Mouse (Mus musculus): Measurements from ENCODE around the gene Pcgf2. TPM values are rescaled to one million over a fixed set of nuclear protein-coding genes. Genes with fewer than 3 reads are reported as not detected.
"Not testable (repeated sequence)": the region's sequence is repeated elsewhere in the genome, so short reads cannot be mapped to it uniquely, and the experiment has no call there.

Gene Pcgf2
- total RNA-seq (2021), result 1 to 10 TPM; 5.2 to 7.4 TPM

DNA sequence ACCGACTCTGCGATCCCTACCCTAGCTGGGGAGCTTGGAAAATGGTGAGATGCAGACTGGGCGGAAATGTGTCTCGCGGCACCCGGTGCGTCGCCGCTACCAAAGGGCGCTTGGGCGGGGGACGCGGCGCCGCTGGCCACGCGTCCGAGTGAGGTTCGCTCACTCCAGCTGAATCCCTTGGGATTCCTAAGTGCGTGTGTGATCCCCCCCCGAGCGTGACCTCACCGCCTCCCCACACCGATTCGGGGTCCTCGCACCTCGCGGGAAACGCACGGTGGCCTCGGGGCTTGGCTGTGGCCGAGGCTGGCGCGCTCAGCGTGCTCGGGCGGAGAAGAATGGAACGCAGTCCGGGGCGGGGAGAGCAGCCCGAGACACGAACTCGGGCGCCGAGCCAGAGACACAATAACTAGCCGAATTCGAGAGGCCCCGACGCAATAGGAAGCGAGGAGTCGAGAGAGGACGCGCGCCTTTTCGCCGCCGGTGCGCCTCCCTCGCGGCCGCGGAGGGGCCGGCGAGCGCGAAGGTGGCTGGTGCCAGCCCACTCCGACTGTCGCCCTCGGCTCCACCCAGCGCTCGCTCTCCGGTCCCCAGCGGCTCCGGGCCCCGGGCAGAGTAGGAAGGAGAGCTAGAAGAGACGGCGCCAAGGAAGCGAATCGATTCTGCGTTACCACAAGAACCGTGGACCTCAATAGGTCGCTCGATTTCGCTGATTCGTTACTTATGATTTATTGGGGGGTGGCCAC is at the start of gene Pcgf2:
Pcgf2 (minus strand) TSS at position 495 of the 743 bp plus-strand sequence.
- intact Hi-C loops (cut with DNase I), result loop anchor here (5.0 kb wide), 1 partner anchor 287 kb away; the partner anchor contains the start of gene Plxdc1
- peak; percentile 81 to 86 for DNase-seq

- intact Hi-C loops (cut with DNase I), result no loop called here
- DNase-seq, result no peak
Measured at GRCm38 (mm10) chr11:97748496-97748895, 48.2 kb upstream of the Pcgf2 start.

DNA sequence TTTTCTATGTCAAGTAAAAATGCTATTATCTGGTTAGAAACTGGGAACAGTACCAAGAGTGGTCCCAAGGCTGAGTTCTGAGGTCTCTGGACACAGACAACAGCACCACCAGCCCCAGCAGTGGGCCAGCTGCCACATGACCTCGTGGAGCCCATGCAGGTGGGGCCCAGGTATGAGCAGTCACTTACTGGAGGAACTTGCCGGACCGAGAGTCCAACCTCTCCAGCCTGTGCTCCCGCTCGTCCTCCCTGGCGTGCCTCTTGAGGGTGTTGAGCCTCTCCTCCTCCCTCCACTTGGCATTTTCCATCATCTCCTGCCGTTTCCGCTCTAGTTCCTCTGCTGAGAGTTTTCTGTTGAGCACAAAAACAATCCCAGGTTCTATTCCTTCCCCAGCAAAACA is 47.5 kb upstream of the Pcgf2 start:
- intact Hi-C loops (cut with DNase I), result no loop called here
- DNase-seq, result no peak

GRCm38 (mm10) chr11:97745331-97745721 is 45.0 kb upstream of the Pcgf2 start:
- DNase-seq, result no peak
- intact Hi-C loops (cut with DNase I), result no loop called here

- intact Hi-C loops (cut with DNase I), result loop anchor here (5.0 kb wide), 1 partner anchor 98 kb away; no protein-coding TSS in a partner anchor
Measured at GRCm38 (mm10) chr11:97744718-97745330, 44.5 kb upstream of the Pcgf2 start.

DNA sequence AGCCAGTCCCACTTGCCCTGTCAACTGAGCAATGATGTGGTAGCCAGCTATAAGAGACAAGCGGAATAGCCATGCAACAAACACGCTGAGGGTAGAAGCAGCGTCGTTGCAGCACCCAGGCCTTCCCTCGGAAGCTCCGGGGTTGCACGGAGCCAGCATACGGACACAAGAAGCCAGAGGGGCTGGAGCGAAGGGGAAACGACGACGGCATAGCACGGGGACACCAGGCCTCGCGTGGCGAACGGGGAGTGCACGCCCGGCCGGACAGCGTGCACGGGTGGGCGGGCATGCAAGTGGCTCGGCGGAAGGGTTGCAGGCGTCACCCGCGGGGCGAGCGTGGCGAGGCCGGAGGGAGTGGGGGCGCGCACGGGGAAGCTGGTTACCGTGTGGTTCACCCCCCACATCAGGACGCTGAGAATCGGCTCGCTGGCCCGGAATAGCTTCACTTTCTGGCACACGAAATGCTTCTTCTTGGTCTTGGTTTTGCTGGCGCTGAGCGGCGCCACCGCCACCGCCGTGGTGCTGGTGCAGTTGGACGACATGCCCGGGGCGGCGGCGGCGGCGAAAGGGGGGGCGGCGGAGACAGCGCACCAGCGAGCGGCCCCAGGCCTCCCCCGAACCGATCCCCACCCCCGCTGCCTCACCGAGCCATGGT is 43.9 kb upstream of the Pcgf2 start, which contains the start of gene Pip4k2b:
Pip4k2b (minus strand) TSS at position 642 of the 655 bp plus-strand sequence.
- no peak for DNase-seq
- intact Hi-C loops (cut with DNase I), result loop anchor here (5.0 kb wide), 1 partner anchor 97 kb away; no protein-coding TSS in a partner anchor

More at GRCm38 (mm10) chr11:97744718-97745330, 44.5 kb upstream of the Pcgf2 start:
- DNase-seq, result peak; percentile 97 to 100

GRCm38 (mm10) chr11:97743423-97743822 is 43.1 kb upstream of the Pcgf2 start:
- no peak for DNase-seq
- intact Hi-C loops (cut with DNase I), result loop anchor here (2.0 to 5.0 kb wide), 2 partner anchors 37 to 96 kb away; no protein-coding TSS in a partner anchor

- intact Hi-C loops (cut with DNase I), result loop anchor here (2.0 to 5.0 kb wide), 2 partner anchors 36 to 95 kb away; no protein-coding TSS in a partner anchor
- no peak for DNase-seq
Measured at GRCm38 (mm10) chr11:97742591-97742990, 42.3 kb upstream of the Pcgf2 start.

DNA sequence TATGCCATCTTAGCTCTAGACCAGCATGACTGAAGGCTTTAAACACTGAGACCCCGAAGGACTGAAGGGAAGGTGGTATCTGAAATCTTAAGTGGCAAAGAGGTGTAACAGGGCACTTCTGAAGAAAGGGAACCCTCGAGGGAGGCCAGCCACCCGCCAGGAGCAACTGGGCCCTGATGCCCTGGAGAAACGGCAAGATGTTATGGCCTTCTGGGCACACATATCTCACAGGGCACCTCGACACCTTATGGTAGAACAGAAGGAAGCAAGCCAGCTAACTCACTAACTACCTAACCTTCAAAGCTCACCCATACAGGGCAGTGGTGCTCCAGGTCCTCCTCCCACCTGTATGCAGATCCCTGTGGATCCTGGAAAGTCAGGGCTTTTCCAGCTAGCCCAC is 41.9 kb upstream of the Pcgf2 start:
- DNase-seq, result no peak
- intact Hi-C loops (cut with DNase I), result loop anchor here (2.0 to 5.0 kb wide), 2 partner anchors 35 to 95 kb away; no protein-coding TSS in a partner anchor

GRCm38 (mm10) chr11:97740190-97740589 is 39.9 kb upstream of the Pcgf2 start:
- peak in 1 of 2 experiments; percentile 28 for DNase-seq
- intact Hi-C loops (cut with DNase I), result loop anchor here (5.0 kb wide), 1 partner anchor 93 kb away; no protein-coding TSS in a partner anchor

GRCm38 (mm10) chr11:97739155-97739554 is 38.9 kb upstream of the Pcgf2 start:
- intact Hi-C loops (cut with DNase I), result no loop called here
- no peak for DNase-seq

DNA sequence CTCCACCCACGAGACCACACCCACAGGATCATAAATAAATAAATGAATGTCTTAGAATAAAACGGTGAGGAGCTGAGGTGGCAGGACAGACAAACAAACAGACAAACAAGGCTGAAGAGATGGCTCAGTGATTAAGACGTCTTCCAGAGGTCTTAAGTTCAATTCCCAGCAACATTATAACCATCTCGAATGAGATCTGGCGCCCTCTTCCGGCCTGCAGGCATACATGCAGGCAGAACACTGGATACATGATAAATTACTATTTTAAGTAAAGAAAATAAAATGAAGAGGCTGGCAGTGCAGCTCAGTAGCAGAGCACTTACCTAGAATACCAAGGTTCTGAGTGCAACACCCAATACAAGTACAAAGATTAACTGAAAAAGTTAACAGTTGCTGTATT is 38.4 kb upstream of the Pcgf2 start:
- intact Hi-C loops (cut with DNase I), result no loop called here

GRCm38 (mm10) chr11:97737600-97737999 is 37.3 kb upstream of the Pcgf2 start:
- no peak for DNase-seq

More for the DNA sequence above, 38.4 kb upstream of the Pcgf2 start:
- no peak for DNase-seq

GRCm38 (mm10) chr11:97736645-97737044 is 36.3 kb upstream of the Pcgf2 start:
- DNase-seq, result no peak
- intact Hi-C loops (cut with DNase I), result no loop called here

More at GRCm38 (mm10) chr11:97737600-97737999, 37.3 kb upstream of the Pcgf2 start:
- intact Hi-C loops (cut with DNase I), result no loop called here

DNA sequence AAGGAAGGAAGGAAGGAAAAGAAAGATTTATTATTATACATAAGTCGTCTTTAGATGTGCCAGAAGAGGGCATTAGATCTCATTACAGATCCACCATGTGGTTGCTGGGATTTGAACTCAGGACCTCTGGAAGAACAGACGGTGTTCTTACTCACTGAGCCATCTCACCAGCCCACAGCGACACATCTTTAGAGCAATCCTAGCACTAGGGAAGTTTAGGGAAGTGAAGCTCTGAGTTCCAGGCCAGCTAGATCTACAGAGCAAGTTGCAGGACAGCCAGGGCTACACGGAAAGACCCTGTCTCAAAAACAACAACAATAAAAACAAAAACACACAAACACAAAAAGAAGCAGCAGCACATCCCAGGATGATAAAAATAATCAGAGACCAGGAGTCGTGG is 34.5 kb upstream of the Pcgf2 start:
- DNase-seq; intact Hi-C loops (cut with DNase I): not testable (repeated sequence)

DNA sequence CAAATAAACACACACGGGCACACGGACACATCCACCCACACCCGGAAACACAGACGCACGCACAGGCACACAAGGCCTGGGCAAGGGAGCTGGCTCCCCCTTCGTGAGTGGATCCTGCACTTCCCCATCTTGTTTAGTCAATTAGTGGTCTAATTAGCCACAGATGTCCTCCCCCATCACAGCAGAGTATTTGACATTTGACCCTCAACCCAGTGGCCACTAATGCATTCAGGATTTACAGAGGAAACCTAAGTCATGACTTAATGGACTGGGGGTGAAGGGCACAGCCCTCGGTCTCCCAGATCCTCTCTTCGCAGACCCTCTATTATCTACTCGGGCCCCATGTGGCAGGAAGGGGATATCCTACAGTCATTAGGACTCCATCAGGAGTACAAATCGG is 33.4 kb upstream of the Pcgf2 start:
- no peak for DNase-seq
- intact Hi-C loops (cut with DNase I), result no loop called here

- DNase-seq, result no peak
- intact Hi-C loops (cut with DNase I), result no loop called here
Measured at GRCm38 (mm10) chr11:97728730-97729129, 28.4 kb upstream of the Pcgf2 start.

DNA sequence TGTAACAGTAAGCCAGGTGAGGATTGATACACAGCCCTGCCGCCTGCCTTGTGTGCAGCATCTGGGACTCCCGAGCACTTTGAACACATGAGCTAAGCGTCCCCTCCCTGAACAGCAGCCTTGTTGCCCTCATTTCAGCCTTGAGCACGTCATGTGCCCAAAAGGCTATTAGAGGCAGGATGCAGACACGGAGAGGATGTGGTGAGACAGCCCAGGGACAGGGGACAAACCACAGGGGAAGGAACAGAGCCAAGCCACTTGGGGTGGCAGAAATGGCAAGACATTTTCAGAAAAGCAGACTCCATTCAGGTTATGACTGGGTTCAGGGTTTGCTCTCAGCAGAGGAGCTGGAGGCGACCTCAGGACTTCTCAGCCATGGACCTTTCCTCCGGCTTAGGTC is 28.0 kb upstream of the Pcgf2 start:
- DNase-seq, result no peak
- intact Hi-C loops (cut with DNase I), result no loop called here

- intact Hi-C loops (cut with DNase I), result no loop called here
Measured at GRCm38 (mm10) chr11:97723709-97724108, 23.4 kb upstream of the Pcgf2 start.

DNA sequence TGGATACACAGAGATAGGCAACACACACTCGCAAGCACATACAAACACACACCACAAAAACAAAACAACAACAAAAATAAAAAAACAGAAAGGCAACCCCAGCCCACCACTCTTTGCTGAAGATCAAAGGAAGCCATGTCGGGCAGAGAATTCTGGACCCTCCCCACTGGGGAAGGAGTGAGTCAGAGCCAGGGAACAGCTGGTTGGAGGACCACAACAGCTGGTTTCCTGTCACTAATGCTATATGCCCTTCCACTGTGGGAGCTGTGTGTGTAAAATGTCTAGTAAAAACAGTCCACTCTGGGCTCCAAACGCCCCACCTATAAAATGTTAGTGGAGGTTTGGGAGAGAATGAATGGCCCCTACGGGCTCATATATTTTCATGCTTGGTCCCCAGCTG is 21.0 kb upstream of the Pcgf2 start:
- intact Hi-C loops (cut with DNase I), result no loop called here
- no peak for DNase-seq

More at GRCm38 (mm10) chr11:97723709-97724108, 23.4 kb upstream of the Pcgf2 start:
- DNase-seq, result no peak

GRCm38 (mm10) chr11:97719041-97719440 is 18.7 kb upstream of the Pcgf2 start:
- intact Hi-C loops (cut with DNase I), result no loop called here
- no peak for DNase-seq

Measured in heart, postnatal 36 days (tissue).